Mouse (Mus musculus): ENCODE measurements around the gene Zkscan7. TPM values are rescaled to one million over a fixed set of nuclear protein-coding genes. Genes with fewer than 3 reads are reported as not detected.
A peak's percentile ranks its signal among the peaks of the same experiment; 100 is the strongest.
"Not testable (repeated sequence)": the region's sequence is repeated elsewhere in the genome, so short reads cannot be mapped to it uniquely, and the experiment has no call there.

The Zkscan7 gene
- 2.3 and 4.0 TPM in 2 replicates for polyA plus RNA-seq (2012; rRNA removed)

- Histone ChIP-seq H3K4me3 (replicated peaks; ENCODE audit: extremely low read depth, low read depth, low read length) (peak within 1 kb of the TSS; percentile 96), H3K4me1 (ENCODE audit: control insufficient read depth, insufficient read depth, low read length) (no peaks in the 10 kb centered on the region; the same call in 1 of the 2 replicates)
- 92% methylated on average over 3 of the region's 3 CpGs for WGBS
- no peak for DNase-seq
- no peak for TF ChIP-seq CTCF (IDR thresholded peaks at IDR 0.05; ENCODE audit: insufficient read depth, low read length)
- TF ChIP-seq POLR2A (IDR thresholded peaks at IDR 0.05; ENCODE audit: borderline replicate concordance, extremely low read depth, low read depth, low read length): no peak
These were observed at the start of gene Zkscan7 for GRCm38 (mm10) chr9:122885385-122885784. Gene Zkscan7, plus strand, starts transcription at chr9:122885685.

DNA sequence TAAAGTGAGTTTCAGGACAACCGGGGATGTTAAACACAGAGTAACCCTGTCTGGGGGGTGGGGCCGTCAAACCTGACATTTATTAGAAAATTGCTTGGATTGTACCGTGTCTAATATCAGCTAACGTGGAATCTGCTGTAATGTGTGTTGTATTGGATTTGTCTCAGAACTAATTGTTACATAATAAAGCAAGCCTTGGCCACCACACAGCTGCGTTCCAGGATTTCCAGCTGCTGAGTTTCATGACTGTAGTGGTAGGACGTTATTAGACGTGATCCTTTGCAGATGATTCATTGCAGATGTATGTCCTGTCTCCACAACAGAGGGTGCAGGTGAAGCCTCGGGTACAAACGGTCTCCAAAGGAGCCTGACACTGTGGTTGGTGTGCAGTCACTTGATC is 49.4 kb upstream of the Zkscan7 start:
- no peak for DNase-seq
- no peak for TF ChIP-seq CTCF (IDR thresholded peaks at IDR 0.05; ENCODE audit: insufficient read depth, low read length)
- no peak for TF ChIP-seq POLR2A (IDR thresholded peaks at IDR 0.05; ENCODE audit: borderline replicate concordance, extremely low read depth, low read depth, low read length)
- Histone ChIP-seq H3K4me1 (ENCODE audit: control insufficient read depth, insufficient read depth, low read length) (peaks cover 2% of the 10 kb centered on the region; the same call in 1 of the 2 replicates), H3K4me3 (replicated peaks; ENCODE audit: extremely low read depth, low read depth, low read length) (no peak overlapping the region)
- WGBS: 65% methylated on average over 9 of the region's 9 CpGs

DNA sequence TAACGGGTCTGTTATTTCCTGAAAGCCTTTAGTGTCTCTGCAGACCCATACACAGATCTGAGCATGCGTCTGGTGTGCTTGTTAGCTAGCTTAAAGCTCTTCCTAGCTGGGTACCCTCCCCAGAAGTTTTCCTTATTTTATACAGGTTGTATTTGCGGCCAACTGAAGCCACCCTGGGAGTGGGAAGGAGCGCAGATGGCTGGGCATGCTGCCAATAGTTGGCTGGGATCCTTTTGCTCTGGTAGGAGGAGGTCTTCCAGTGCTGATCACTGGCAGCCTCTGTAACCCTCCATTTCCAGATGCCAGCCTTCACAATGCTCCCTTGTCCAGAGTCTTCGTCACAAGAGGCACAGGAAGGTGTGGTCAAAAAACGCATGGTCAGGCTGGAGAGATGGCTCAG is 48.7 kb upstream of the Zkscan7 start:
- 29% methylated on average over 6 of the region's 6 CpGs for WGBS
- DNase-seq: no peak
- TF ChIP-seq CTCF (IDR thresholded peaks at IDR 0.05; ENCODE audit: insufficient read depth, low read length): no peak
- TF ChIP-seq POLR2A (IDR thresholded peaks at IDR 0.05; ENCODE audit: borderline replicate concordance, extremely low read depth, low read depth, low read length): no peak
- H3K4me3 ChIP-seq (replicated peaks; ENCODE audit: extremely low read depth, low read depth, low read length): no peak overlapping the region
- H3K4me1 ChIP-seq (ENCODE audit: control insufficient read depth, insufficient read depth, low read length): peaks cover 2% of the 10 kb centered on the region; the same call in 1 of the 2 replicates

- Histone ChIP-seq H3K4me3 (replicated peaks; ENCODE audit: extremely low read depth, low read depth, low read length) (no peak overlapping the region), H3K4me1 (ENCODE audit: control insufficient read depth, insufficient read depth, low read length) (peaks cover 2% of the 10 kb centered on the region; the same call in 1 of the 2 replicates)
- WGBS: 69% methylated on average over 4 of the region's 4 CpGs
- DNase-seq: no peak
- TF ChIP-seq CTCF (IDR thresholded peaks at IDR 0.05; ENCODE audit: insufficient read depth, low read length): no peak
- TF ChIP-seq POLR2A (IDR thresholded peaks at IDR 0.05; ENCODE audit: borderline replicate concordance, extremely low read depth, low read depth, low read length): no peak
These were observed 48.3 kb upstream of the Zkscan7 start for GRCm38 (mm10) chr9:122837216-122837615.

- 29% methylated on average over 16 of the region's 16 CpGs for WGBS
- peaks cover 2% of the 10 kb centered on the region; the same call in 1 of the 2 replicates for H3K4me1 ChIP-seq (ENCODE audit: control insufficient read depth, insufficient read depth, low read length)
- H3K4me3 ChIP-seq (replicated peaks; ENCODE audit: extremely low read depth, low read depth, low read length): peak overlapping the region; percentile 39
- peak; percentile 62 for DNase-seq
- TF ChIP-seq POLR2A (IDR thresholded peaks at IDR 0.05; ENCODE audit: borderline replicate concordance, extremely low read depth, low read depth, low read length) (no peak), CTCF (IDR thresholded peaks at IDR 0.05; ENCODE audit: insufficient read depth, low read length) (0 out of 2 replicates have a peak, but pooled peaks have one; percentile 28)
These were observed 47.8 kb upstream of the Zkscan7 start for GRCm38 (mm10) chr9:122837680-122838079.

- DNase-seq: peak; percentile 31
- Histone ChIP-seq H3K4me1 (ENCODE audit: control insufficient read depth, insufficient read depth, low read length) (no peaks in the 10 kb centered on the region), H3K4me3 (replicated peaks; ENCODE audit: extremely low read depth, low read depth, low read length) (no peak within 1 kb of the TSS)
- WGBS: 57% methylated on average over 3 of the region's 3 CpGs
- TF ChIP-seq CTCF (IDR thresholded peaks at IDR 0.05; ENCODE audit: insufficient read depth, low read length) (no peak), POLR2A (IDR thresholded peaks at IDR 0.05; ENCODE audit: borderline replicate concordance, extremely low read depth, low read depth, low read length) (no peak)
These were observed 41.7 kb upstream of the Zkscan7 start, which contains the start of gene Gm35549 for GRCm38 (mm10) chr9:122843760-122844159. Gene Gm35549, minus strand, starts transcription at chr9:122844035.

GRCm38 (mm10) chr9:122845621-122846020 is 39.9 kb upstream of the Zkscan7 start:
- no peak overlapping the region for H3K4me3 ChIP-seq (replicated peaks; ENCODE audit: extremely low read depth, low read depth, low read length)
- DNase-seq: no peak
- H3K4me1 ChIP-seq (ENCODE audit: control insufficient read depth, insufficient read depth, low read length): no peaks in the 10 kb centered on the region
- TF ChIP-seq POLR2A (IDR thresholded peaks at IDR 0.05; ENCODE audit: borderline replicate concordance, extremely low read depth, low read depth, low read length) (no peak), CTCF (IDR thresholded peaks at IDR 0.05; ENCODE audit: insufficient read depth, low read length) (no peak)
- WGBS: 72% methylated on average over 3 of the region's 3 CpGs

DNA sequence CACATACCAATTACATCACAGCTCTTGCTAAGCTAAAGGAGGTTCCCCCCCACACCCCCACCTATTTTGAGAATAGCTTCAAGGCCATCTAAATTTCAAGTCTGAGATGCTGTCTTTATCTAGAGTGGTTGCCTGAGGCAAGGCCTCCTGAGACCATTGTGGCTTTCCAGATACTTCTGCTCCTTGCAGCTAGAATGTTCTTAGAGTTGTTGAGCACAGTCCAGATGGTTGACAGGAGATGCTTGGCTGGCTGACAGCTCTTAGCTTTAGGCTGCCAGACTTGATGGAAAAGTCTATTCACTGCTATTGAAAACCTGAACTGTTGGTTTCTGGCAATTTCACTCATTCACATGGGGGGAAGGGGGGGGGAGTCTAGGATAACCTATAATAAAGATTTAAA is 39.3 kb upstream of the Zkscan7 start:
- DNase-seq: no peak
- H3K4me1 ChIP-seq (ENCODE audit: control insufficient read depth, insufficient read depth, low read length): no peaks in the 10 kb centered on the region
- no peak overlapping the region for H3K4me3 ChIP-seq (replicated peaks; ENCODE audit: extremely low read depth, low read depth, low read length)
- no peak for TF ChIP-seq CTCF (IDR thresholded peaks at IDR 0.05; ENCODE audit: insufficient read depth, low read length)
- no peak for TF ChIP-seq POLR2A (IDR thresholded peaks at IDR 0.05; ENCODE audit: borderline replicate concordance, extremely low read depth, low read depth, low read length)

DNA sequence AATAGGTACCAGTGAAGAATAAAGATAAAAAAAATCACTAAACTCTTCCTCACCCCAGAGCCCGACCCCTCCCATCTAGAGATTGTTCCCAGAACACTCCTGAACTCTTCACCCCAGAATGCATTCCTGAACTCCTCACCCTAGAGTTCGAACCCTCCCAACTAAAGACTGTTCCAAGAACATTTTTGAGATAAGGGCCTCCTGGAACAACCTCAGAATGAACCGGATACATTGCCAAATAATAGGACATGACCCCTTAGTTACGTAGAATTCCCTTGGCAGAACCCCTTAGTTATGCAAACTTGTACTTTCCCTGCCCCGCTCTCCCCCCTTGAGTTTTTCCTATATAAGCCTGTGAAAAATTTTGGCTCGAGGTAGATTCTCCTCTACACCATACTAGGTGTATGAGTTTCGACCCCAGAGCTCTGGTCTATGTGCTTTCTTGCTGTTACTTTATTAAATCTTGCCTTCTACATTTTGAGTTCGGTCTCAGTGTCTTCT is 37.6 kb upstream of the Zkscan7 start:
- WGBS: 66% methylated on average over 8 of the region's 8 CpGs
- H3K4me3 ChIP-seq (replicated peaks; ENCODE audit: extremely low read depth, low read depth, low read length); H3K4me1 ChIP-seq (ENCODE audit: control insufficient read depth, insufficient read depth, low read length); DNase-seq: not testable (repeated sequence)

DNA sequence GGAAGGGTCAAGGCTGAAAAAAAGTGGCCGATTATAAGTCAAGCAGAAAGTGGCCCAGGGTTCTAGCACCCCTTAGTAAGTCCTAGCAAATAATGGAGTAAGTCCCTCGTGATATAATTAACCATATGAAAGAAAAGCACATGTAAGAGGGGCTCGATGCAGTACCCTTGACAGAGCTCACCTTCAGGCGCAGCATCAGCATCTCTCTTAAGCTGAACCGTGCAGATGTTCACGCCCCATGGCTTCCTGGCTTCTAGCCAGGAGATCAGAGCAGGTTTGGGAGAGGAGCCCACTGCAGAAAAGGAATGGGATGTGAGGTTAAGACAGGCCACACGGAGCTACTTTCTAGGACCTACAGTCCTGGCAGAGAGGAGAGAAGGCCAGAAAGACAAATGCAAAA is 31.0 kb upstream of the Zkscan7 start:
- DNase-seq: no peak
- 88% methylated on average over 7 of the region's 7 CpGs for WGBS
- TF ChIP-seq POLR2A (IDR thresholded peaks at IDR 0.05; ENCODE audit: borderline replicate concordance, extremely low read depth, low read depth, low read length) (no peak), CTCF (IDR thresholded peaks at IDR 0.05; ENCODE audit: insufficient read depth, low read length) (no peak)
- H3K4me3 ChIP-seq (replicated peaks; ENCODE audit: extremely low read depth, low read depth, low read length): no peak overlapping the region
- no peaks in the 10 kb centered on the region for H3K4me1 ChIP-seq (ENCODE audit: control insufficient read depth, insufficient read depth, low read length)

GRCm38 (mm10) chr9:122855141-122855540 is 30.3 kb upstream of the Zkscan7 start:
- not testable (repeated sequence) for H3K4me3 ChIP-seq (replicated peaks; ENCODE audit: extremely low read depth, low read depth, low read length); DNase-seq
- WGBS: 66% methylated on average over 3 of the region's 7 CpGs

More at GRCm38 (mm10) chr9:122855141-122855540, 30.3 kb upstream of the Zkscan7 start:
- not testable (repeated sequence) for H3K4me1 ChIP-seq (ENCODE audit: control insufficient read depth, insufficient read depth, low read length)

All from lung, adult 2 months (tissue).